ENCODE assay signal across 22 mouse cellular contexts in the genomic region with DNA sequence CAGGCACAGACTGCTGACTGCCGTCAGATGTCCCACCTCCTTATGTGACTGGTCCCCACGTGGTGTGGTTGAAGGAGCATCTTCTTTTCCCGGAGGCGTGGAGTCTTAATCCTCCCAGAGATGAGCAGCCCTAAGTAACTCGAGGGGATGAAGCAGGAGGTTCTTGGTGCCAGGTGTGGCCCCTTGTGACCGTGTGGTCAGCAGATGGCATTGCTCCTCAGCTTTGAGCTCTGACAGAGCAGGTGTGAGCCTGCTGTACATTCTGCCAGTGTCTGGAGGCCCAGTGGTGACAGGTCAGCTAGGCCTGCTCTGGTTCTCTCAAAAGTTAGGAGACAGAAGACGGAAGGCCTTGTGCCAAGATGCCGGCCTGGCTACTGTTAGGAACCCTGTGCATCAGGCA. TPM values are rescaled to one million over a fixed set of nuclear protein-coding genes. Genes with fewer than 3 reads are reported as not detected.
DNase-seq lines count a peak whose midpoint lies in the region; ATAC-seq and TF ChIP-seq lines count a peak whose summit lies in the region.
"Had no signal": no experiment of that assay in that cellular context is flagged by ENCODE, and none has a peak within 500 bp of the region (broad histone marks: within the 10 kb centered on the region; RNA-seq: fewer than 3 reads in every experiment).

No protein-coding gene starts in this region.

- 0 out of 2 replicates have a peak overlapping the region, but pooled peaks have one; percentile 11 for H3K9ac ChIP-seq in heart, embryonic 12.5 days
- H3K9ac ChIP-seq in heart, adult 2 months (ENCODE audit: low read depth, low read length) = no peak overlapping the region
- 0 out of 2 replicates have a peak overlapping the region, but pooled peaks have one; percentile 11 for H3K9ac ChIP-seq in intestine, postnatal 0 days (ENCODE audit: low read depth, low read length)
- no peak overlapping the region for H3K9ac ChIP-seq in intestine, embryonic 16.5 days (ENCODE audit: low read depth, low read length)
- H3K9ac ChIP-seq: forebrain, embryonic 13.5 days; hindbrain, embryonic 15.5 days had no signal

- H3K27ac ChIP-seq in heart, embryonic 12.5 days (ENCODE audit: poor library complexity, severe bottlenecking) = no peak overlapping the region
- H3K27ac ChIP-seq in heart, adult 2 months = no peak overlapping the region
- H3K27ac ChIP-seq in intestine, postnatal 0 days (ENCODE audit: low read depth, low read length) = no peak overlapping the region; the same call in 1 of the 2 replicates
- H3K27ac ChIP-seq in intestine, embryonic 16.5 days (ENCODE audit: low read length) = no peak overlapping the region
- H3K27ac ChIP-seq: forebrain, embryonic 10.5 days; forebrain, embryonic 13.5 days; hindbrain, embryonic 12.5 days; hindbrain, embryonic 15.5 days had no signal

- 74% methylated on average over 8 of the region's 8 CpGs for WGBS in heart, embryonic 12.5 days
- 59% methylated on average over 8 of the region's 8 CpGs for WGBS in heart, adult 2 months
- 74% methylated on average over 8 of the region's 8 CpGs for WGBS in intestine, postnatal 0 days
- WGBS in intestine, embryonic 16.5 days = 80% methylated on average over 8 of the region's 8 CpGs

- H3K36me3 ChIP-seq in heart, embryonic 12.5 days = peaks cover 47% of the 10 kb centered on the region
- H3K36me3 ChIP-seq in heart, adult 2 months (ENCODE audit: control insufficient read depth, insufficient read depth, low read length) = peaks cover 18% of the 10 kb centered on the region
- peaks cover 56% of the 10 kb centered on the region for H3K36me3 ChIP-seq in intestine, postnatal 0 days (ENCODE audit: control insufficient read depth, insufficient read depth)
- H3K36me3 ChIP-seq in intestine, embryonic 16.5 days (ENCODE audit: control insufficient read depth, insufficient read depth, low read length) = 0 out of 2 replicates have a peak, but pooled peaks cover 9% of the 10 kb centered on the region
- H3K36me3 ChIP-seq in myocyte (ENCODE audit: control insufficient read depth, insufficient read depth) = peaks cover 24% of the 10 kb centered on the region

- TF ChIP-seq EP300 in heart, adult 2 months (IDR thresholded peaks at IDR 0.05; ENCODE audit: insufficient read depth, low read depth, low read length) = no peak

- peaks cover 20% of the 10 kb centered on the region for H3K79me2 ChIP-seq in heart, adult 2 months (replicated peaks; ENCODE audit: control insufficient read depth, insufficient read depth, low read length)
- H3K79me2 ChIP-seq in myocyte (ENCODE audit: control insufficient read depth, insufficient read depth) = peaks cover 84% of the 10 kb centered on the region

- no peak overlapping the region for H3K4me2 ChIP-seq in heart, embryonic 12.5 days
- peak overlapping the region; percentile 17; the same call in 1 of the 2 replicates for H3K4me2 ChIP-seq in intestine, postnatal 0 days (replicated peaks; ENCODE audit: low read depth)
- no peak overlapping the region for H3K4me2 ChIP-seq in intestine, embryonic 16.5 days (ENCODE audit: low read depth, low read length)
- H3K4me2 ChIP-seq in myocyte (ENCODE audit: low read depth) = no peak overlapping the region
- H3K4me2 ChIP-seq: forebrain, embryonic 13.5 days; heart, embryonic 11.5 days; hindbrain, embryonic 12.5 days; hindbrain, embryonic 15.5 days had no signal

- H3K27me3 ChIP-seq in heart, embryonic 12.5 days (replicated peaks) = no peaks in the 10 kb centered on the region
- H3K27me3 ChIP-seq in heart, adult 2 months (ENCODE audit: control insufficient read depth, insufficient read depth, low read length) = no peaks in the 10 kb centered on the region
- no peaks in the 10 kb centered on the region for H3K27me3 ChIP-seq in intestine, postnatal 0 days (replicated peaks; ENCODE audit: control insufficient read depth, insufficient read depth, low read length)
- no peaks in the 10 kb centered on the region for H3K27me3 ChIP-seq in intestine, embryonic 16.5 days (replicated peaks; ENCODE audit: control insufficient read depth, insufficient read depth, low read length)
- H3K27me3 ChIP-seq in myocyte (ENCODE audit: control insufficient read depth, insufficient read depth, insufficient read length) = no peaks in the 10 kb centered on the region
- H3K27me3 ChIP-seq: forebrain, embryonic 13.5 days; hindbrain, embryonic 12.5 days; hindbrain, embryonic 15.5 days had no signal

- peaks cover 72% of the 10 kb centered on the region for H3K4me1 ChIP-seq in heart, embryonic 12.5 days (replicated peaks)
- H3K4me1 ChIP-seq in heart, adult 2 months (ENCODE audit: control insufficient read depth, insufficient read depth, low read length) = peaks cover 41% of the 10 kb centered on the region
- H3K4me1 ChIP-seq in intestine, postnatal 0 days (replicated peaks; ENCODE audit: control insufficient read depth, insufficient read depth, low read length) = peaks cover 19% of the 10 kb centered on the region; the same call in 1 of the 2 replicates
- peaks cover 38% of the 10 kb centered on the region for H3K4me1 ChIP-seq in intestine, embryonic 16.5 days (ENCODE audit: control insufficient read depth, insufficient read depth, low read length)

- no peak for TF ChIP-seq POLR2A in heart, adult 2 months (IDR thresholded peaks at IDR 0.05; ENCODE audit: insufficient read depth, low read depth, low read length)
- TF ChIP-seq POLR2A in myocyte (IDR thresholded peaks at IDR 0.05; ENCODE audit: insufficient read length, low read depth) = peak; percentile 49

- no peak for DNase-seq in heart, adult 2 months
- DNase-seq in layer of hippocampus, adult 9-11 months = no peak
- DNase-seq: adrenal gland, adult 2 months; adrenal gland, postnatal 14 days; cerebellum, adult 11-12 months; cerebellum, adult 8-10 months; cerebellum, postnatal 10 days; cerebellum, postnatal 36 days; embryo, embryonic 11 days; gastrocnemius, postnatal 10 days; gastrocnemius, postnatal 36 days had no signal

- ATAC-seq in heart, embryonic 12.5 days (ENCODE audit: insufficient number of reproducible peaks, low FRiP score) = no peak
- no peak for ATAC-seq in intestine, postnatal 0 days
- no peak for ATAC-seq in intestine, embryonic 16.5 days
- ATAC-seq: CD4-positive, CD25-positive, alpha-beta regulatory T cell, adult 4 months; forebrain, embryonic 13.5 days; forebrain, embryonic 16.5 days had no signal

- intact Hi-C loops in heart, adult 2 months (cut with DNase I) = loop anchor here (1.0 kb wide), 1 partner anchor 10 kb away; no protein-coding TSS in a partner anchor

- TF ChIP-seq CTCF in heart, adult 2 months (IDR thresholded peaks at IDR 0.05) = no peak
- peak; percentile 14; the same call in 1 of the 2 replicates for TF ChIP-seq CTCF in intestine, postnatal 0 days (IDR thresholded peaks at IDR 0.05; ENCODE audit: low read depth)

- H3ac ChIP-seq in myocyte (ENCODE audit: control insufficient read depth, insufficient read length) = no peak overlapping the region

- H3K4me3 ChIP-seq in heart, embryonic 12.5 days = no peak overlapping the region
- H3K4me3 ChIP-seq in heart, adult 2 months = no peak overlapping the region
- no peak overlapping the region for H3K4me3 ChIP-seq in intestine, postnatal 0 days (ENCODE audit: low read depth, low read length)
- no peak overlapping the region for H3K4me3 ChIP-seq in intestine, embryonic 16.5 days (ENCODE audit: low read length)
- no peak overlapping the region for H3K4me3 ChIP-seq in myocyte
- H3K4me3 ChIP-seq: forebrain, embryonic 10.5 days; forebrain, embryonic 13.5 days; hindbrain, embryonic 12.5 days; hindbrain, embryonic 15.5 days had no signal

- H3K9me3 ChIP-seq in heart, embryonic 12.5 days (replicated peaks) = no peaks in the 10 kb centered on the region
- no peaks in the 10 kb centered on the region for H3K9me3 ChIP-seq in intestine, postnatal 0 days (ENCODE audit: control insufficient read depth)
- H3K9me3 ChIP-seq in intestine, embryonic 16.5 days (ENCODE audit: control insufficient read depth, low read length) = no peaks in the 10 kb centered on the region
- H3K9me3 ChIP-seq: forebrain, embryonic 10.5 days; forebrain, embryonic 13.5 days; hindbrain, embryonic 12.5 days; hindbrain, embryonic 15.5 days had no signal

TF ChIP-seq in myocyte, 11 proteins besides CTCF, POLR2A, EP300 and RAD21:
- TF ChIP-seq MYOD1 (IDR thresholded peaks at IDR 0.05; ENCODE audit: control insufficient read depth in 1 of 3, insufficient read length in 2 of 3, low read depth in 2 of 3) (peak in 2 of 3 experiments; percentile 74 to 80), MYOG (IDR thresholded peaks at IDR 0.05; ENCODE audit: control insufficient read depth in 1 of 3, insufficient read depth in 1 of 3, insufficient read length in 2 of 3, low read depth in 2 of 3) (peak in 2 of 3 experiments; percentile 16 to 60), POLR2AphosphoS2 (IDR thresholded peaks at IDR 0.05; ENCODE audit: insufficient read length, low read depth) (peak; percentile 86), E2F4 (IDR thresholded peaks at IDR 0.05; ENCODE audit: insufficient read depth) (no peak)

RNA-seq across cellular contexts. Expression of gene Bri3, which starts 16.2 kb away (rescaled TPM):
- 127 and 133 TPM in 2 replicates for polyA plus RNA-seq in heart, embryonic 12.5 days (2016; fragmentation: Nextera tagmentation; extraction: Ambion mirVana)
- 100 to 1,000 TPM; 129 to 152 TPM for total RNA-seq in heart, adult 2 months (2021)
- polyA plus RNA-seq in heart, adult 2 months (2012; rRNA removed) = 240 and 258 TPM in 2 replicates
- 313 and 341 TPM in 2 replicates for polyA plus RNA-seq in intestine, postnatal 0 days (2015; fragmentation: Nextera tagmentation; extraction: Ambion mirVana)
- 111 and 142 TPM in 2 replicates for polyA plus RNA-seq in intestine, embryonic 16.5 days (2015; fragmentation: Nextera tagmentation; extraction: Ambion mirVana)
- polyA plus RNA-seq in myocyte (2012; fragmentation: generic; extraction: Trizol) = 153 TPM

RNA-seq across cellular contexts. Expression of gene Tecpr1, which starts 37.0 kb away (rescaled TPM):
- polyA plus RNA-seq in heart, embryonic 12.5 days (2016; fragmentation: Nextera tagmentation; extraction: Ambion mirVana) = 19.1 and 19.3 TPM in 2 replicates
- total RNA-seq in heart, adult 2 months (2021) = 10 to 100 TPM; 24.2 to 27.6 TPM
- polyA plus RNA-seq in heart, adult 2 months (2012; rRNA removed) = 33.7 and 34.9 TPM in 2 replicates
- polyA plus RNA-seq in intestine, postnatal 0 days (2015; fragmentation: Nextera tagmentation; extraction: Ambion mirVana) = 10.7 and 12.5 TPM in 2 replicates
- 19.3 and 20.4 TPM in 2 replicates for polyA plus RNA-seq in intestine, embryonic 16.5 days (2015; fragmentation: Nextera tagmentation; extraction: Ambion mirVana)
- 19.2 TPM for polyA plus RNA-seq in myocyte (2012; fragmentation: generic; extraction: Trizol)

Comparison
In these comparisons a context has a peak if more than half of its experiments do, and no peak if none do; other contexts are left out.
1. H3K9ac ChIP-seq: peak in heart, embryonic 12.5 days (single experiment) and intestine, postnatal 0 days (single experiment); none in heart, adult 2 months (single experiment) and intestine, embryonic 16.5 days (single experiment).